Mouse (Mus musculus) retina, embryonic 14.5 days (tissue): ENCODE measurements around the gene Kctd12.

ENCODE experiments used
- DNase-seq: peaks from one replicate; pipeline ENCODE4 v3.0.0-alpha.2; 2015; ENCODE audit warnings: low spot score

The Kctd12 gene

DNA sequence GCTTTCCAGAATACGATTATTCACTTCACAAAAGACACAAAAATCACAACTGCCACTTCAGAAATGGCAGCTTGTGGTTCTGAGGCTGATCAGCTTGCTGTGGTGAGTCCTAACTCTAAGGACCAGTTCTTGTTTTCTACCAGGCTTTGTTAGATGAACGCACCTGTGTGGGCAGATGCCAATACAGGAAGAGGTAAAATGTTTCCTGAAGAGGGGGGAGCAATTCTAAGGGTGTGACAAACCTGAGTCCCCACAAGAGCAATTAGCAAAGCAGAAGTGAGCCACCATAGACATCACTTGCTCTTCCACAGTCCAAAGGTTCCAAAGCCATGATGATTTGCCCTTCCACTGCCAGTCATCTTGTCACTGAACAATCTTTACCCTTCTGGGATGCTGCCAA, 20.4 kb downstream of the Kctd12 start:
- DNase-seq, result no peak

DNA sequence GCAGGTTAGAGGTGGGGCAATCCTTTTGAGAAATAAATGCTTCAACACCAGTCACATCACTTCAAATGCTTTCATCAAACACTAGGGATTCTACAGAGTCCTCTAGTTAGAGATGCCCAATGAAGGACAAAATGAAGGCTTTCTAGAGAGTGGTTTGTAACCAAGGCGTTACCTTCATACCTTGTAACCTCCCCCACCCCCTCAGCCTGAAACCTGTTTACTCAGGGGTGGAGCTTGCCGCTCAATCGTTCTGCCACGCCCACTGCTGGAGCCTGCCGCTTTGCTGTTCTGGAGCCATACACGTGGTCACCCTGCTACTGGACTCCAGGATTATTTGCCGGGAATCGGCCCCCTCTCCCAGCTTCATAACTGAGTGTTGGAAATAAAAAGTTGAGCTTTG, 28.9 kb downstream of the Kctd12 start:
- DNase-seq, result no peak

DNA sequence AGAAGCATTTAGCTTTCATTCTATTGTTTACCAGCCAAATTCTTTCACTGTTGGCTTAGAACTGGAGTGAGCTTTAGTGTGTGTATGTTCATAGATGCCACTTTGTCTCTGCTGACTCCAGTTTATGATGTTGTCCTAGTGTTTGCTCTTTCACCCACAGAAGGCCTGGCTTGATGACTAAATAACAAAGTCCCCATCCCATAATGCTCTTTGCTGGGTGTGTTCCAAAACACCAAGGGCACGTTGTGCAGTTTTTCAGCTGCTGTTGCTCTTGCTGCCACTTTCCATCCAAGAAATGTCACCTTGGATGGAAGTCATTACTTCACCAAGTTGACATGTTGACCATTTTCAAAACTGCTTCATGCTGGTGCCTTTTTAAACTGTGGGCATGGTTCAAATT, 30.5 kb downstream of the Kctd12 start:
- no peak for DNase-seq

DNA sequence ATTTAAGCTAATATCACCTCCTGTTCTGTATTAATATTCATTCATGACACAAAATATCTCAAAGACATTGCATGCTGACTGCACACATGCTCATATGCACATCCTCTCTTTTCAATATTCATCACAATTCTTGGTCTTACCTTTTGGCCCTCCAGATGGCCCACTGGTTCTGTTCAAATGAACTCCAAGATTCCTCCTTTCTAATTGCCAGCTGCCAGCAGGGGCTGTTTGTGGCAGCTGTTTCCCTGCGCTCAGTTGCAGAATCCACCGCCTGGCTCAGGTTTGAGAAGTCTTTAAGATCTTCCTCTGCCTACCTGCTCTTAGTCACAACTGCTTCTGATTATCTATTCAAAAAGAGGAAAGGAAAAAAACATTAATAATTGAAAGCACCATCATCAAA, 34.6 kb downstream of the Kctd12 start:
- no peak for DNase-seq

DNA sequence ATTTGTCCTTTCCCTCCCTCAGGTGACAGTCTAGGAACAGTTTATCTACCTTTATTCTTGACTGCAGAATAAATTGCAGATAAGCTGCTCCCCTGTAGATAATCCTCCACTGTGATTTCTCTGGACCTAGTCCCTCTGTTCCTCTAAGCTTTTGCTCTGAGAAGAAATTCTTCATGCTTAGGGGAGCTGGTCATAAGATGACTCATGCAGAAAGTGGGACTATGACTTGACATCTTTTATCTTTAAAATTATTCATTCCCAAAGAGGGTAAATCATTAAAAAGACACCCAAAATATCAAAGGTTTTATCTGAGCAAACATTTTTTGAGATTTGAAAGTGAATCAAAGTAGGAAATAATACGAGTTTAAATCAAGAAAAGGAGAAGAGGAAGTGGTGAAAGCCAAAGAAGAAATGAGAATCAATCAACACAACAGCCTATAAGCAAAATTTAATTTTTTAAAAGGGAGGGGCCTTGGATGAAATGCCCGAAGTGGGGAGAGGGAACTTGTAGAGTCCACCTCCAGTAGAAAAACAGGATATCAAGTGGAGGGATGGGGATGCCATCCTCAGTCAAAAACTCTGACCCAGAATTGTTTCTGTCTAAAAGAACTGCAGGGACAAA, 40.1 kb downstream of the Kctd12 start:
- no peak for DNase-seq

DNA sequence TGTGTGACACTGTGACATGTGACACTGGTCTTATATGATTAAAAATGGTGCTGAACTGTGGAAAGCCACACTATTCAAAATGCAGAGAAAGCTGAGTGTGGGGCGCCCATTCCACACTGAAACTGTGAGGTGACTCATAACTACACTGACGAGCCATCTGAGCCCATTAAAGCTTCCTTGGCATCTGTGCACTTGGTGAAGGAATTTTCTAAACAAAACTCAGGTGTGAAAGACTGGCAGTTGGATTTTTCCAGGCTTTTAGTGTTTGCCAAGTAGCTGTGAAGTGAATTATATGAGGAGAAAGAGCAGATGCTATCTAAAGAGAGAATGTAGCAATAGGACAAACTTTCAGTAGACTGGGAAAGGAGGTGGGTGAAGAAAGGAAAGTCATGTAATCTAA, 47.6 kb downstream of the Kctd12 start:
- DNase-seq, result no peak

DNA sequence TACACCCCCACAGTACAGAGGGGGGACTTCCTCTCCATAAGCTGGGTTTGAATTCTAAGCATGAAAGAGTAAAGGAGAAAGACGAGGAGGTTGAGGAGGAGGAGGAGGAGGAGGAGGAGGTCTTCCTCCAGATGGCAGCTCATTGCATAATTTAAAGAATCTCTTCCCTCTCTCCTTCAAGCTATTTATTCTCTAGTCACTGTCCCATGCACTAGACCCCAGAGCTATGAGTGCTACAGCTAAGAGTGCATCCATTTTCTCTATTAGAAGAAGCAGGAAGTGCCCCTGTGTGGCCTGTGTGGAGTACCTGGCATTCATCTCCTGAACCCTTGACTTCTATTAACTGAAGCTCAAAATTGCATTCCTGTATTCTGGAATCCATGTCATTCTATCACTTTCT, 51.5 kb downstream of the Kctd12 start:
- no peak for DNase-seq

DNA sequence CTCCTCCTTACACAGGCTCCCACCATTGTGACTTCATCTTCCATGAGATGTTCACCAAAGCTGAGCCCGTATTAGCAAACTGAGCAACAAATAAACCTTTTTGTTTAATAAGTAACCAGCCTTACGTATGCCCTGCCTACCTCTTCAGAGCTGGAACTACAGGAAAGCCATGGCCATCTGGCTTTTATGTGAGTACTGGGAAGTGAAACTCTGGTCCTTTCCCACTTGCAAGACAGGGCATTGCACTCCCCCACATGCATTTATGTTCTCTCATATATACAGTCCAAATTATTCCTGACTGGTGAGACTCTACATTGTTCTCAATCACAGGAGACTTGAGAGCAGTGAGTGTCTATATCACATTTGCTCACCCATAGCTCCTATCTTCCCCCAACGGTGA, 52.9 kb downstream of the Kctd12 start:
- no peak for DNase-seq

DNA sequence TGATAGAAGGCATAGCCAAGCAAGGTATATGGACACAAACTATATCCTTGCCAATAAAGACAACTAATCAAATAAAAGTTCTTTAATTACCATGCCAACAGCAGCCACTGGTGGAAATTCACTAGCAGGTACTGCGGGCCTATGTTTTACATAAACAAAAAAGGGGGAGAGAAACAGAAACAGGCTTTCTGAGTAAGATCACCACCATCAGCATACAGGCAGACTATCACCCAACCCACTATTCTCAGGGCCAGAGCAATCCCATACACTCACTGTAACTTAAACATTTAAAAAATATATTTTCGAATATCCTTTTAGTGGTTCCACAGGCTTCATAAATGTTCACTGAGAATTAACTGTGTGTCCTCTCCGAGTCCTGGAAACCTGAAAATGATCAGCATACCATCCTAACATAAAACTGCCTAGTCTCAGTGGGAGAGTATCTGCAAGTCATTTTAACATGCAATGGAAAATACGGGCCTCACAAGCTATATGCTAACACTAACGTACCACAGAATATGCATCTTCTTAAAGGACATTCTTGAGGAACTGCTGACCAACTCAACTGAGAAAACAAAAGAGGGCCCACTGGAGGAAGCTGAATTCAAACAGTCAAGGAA, 54.5 kb downstream of the Kctd12 start:
- DNase-seq, result no peak
